Mouse (Mus musculus): ENCODE results near the gene Rph3al.

- TF ChIP-seq POLR2A (IDR thresholded peaks at IDR 0.05; ENCODE audit: low read depth, low read length) (no peak), CTCF (IDR thresholded peaks at IDR 0.05; ENCODE audit: extremely low read depth, insufficient read depth, insufficient read length, insufficient replicate concordance) (no peak)
Measured at GRCm38 (mm10) chr11:75796029-75796445, 142.2 kb downstream of the Rph3al start, which contains the start of gene Doc2b.
